Mouse (Mus musculus): ENCODE results near the gene Hmga1b.
"Not testable (repeated sequence)": the region's sequence is repeated elsewhere in the genome, so short reads cannot be mapped to it uniquely, and the experiment has no call there.

- TF ChIP-seq CTCF (IDR thresholded peaks at IDR 0.05; ENCODE audit: borderline replicate concordance, insufficient read depth, low read depth, low read length); POLR2A (IDR thresholded peaks at IDR 0.05; ENCODE audit: borderline replicate concordance, insufficient read depth, low read length): not testable (repeated sequence)
These were observed 766 bp downstream of the Hmga1b start for GRCm38 (mm10) chr11:120763121-120763999.

Measured in cerebellum, adult 2 months (tissue).